Mouse (Mus musculus): ENCODE results near the gene Wdr63.

Wdr63 gene

DNA sequence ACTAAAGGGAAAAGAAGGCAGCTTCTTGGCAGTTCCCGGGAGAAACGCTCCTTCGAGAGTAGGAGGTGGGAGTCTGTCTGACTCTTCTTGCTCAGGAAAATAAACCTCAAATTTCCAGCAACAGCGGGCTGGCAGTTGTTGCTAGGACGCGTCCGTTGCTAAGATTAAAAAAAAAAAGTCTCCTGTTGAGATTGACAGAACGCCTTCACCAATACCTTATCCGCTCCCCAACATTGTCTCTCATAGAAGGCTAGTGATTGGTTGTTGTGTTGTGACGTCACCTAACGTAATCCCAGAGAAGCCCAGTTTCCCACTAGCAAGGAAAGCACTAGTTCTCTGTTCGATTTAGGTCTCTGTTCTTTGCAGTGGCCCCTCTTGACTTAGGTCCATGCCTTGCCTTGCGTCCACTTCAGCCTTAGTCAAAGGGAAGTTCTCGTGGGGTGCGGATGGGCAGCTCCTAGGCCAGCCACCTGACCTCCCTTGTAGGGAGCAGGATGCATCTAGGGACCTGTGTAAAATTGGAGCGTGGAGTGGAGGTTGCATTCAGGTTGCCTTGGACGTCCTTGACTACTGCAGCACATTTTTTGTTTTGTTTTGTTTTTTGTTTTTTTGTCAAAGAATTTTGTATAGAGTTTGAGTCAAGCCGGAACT, at the start of gene Wdr63:
TSS of gene Wdr63 (minus strand) at position 210 of the 651 bp plus-strand sequence.
- in situ Hi-C loops (cut with MboI; ENCODE audit: low sequenced_read_pairs) = no loop called here

DNA sequence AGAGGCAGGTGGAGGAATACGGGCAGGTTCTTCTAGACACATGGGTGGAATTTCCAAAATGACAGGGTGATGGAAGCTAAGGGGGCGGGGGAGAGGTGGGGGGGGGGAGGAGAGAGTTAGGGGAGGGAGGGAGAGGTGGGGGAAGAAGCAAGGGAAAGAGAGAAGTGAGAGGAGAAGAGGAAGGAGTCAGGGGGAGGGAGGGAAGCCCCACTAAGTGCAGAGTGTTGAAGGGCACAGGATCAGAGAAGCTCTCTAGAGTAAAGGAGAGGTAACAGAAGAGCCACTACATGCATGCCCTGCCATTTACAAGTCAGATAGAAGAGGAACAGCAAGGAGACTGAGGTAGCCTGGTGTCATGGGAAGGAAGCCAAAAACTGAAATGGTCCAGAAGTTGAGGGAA, 48.9 kb upstream of the Wdr63 start:
- in situ Hi-C loops (cut with MboI; ENCODE audit: low sequenced_read_pairs) = no loop called here

- in situ Hi-C loops (cut with MboI; ENCODE audit: low sequenced_read_pairs) = no loop called here
Measured at GRCm38 (mm10) chr3:146155628-146156576, 48.0 kb upstream of the Wdr63 start.

GRCm38 (mm10) chr3:146153862-146154611, 46.1 kb upstream of the Wdr63 start:
- in situ Hi-C loops (cut with MboI; ENCODE audit: low sequenced_read_pairs) = no loop called here

GRCm38 (mm10) chr3:146152913-146153312, 45.0 kb upstream of the Wdr63 start:
- in situ Hi-C loops (cut with MboI; ENCODE audit: low sequenced_read_pairs) = no loop called here

- in situ Hi-C loops (cut with MboI; ENCODE audit: low sequenced_read_pairs) = no loop called here
Measured at GRCm38 (mm10) chr3:146152348-146152747, 44.4 kb upstream of the Wdr63 start.

DNA sequence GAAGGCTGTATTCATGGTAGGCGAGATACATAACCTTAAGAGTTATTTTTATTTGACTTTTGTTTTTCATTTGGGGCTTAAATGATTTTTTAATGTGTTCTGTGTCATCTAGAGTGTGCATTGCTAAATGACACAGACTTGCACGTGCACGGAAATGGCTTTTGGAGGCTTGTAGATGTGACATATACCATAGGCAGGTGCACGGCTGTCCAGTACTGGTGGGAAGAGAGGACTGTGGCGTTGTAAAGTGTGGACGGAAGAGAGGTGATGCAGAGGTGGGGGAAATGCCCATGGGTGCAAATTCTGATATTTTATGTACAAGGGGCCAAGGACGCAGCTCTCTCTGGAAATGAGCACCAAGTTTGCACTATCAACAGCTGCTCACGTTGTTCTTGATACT, 43.8 kb upstream of the Wdr63 start:
- in situ Hi-C loops (cut with MboI; ENCODE audit: low sequenced_read_pairs) = no loop called here

- in situ Hi-C loops (cut with MboI; ENCODE audit: low sequenced_read_pairs) = no loop called here
Measured at GRCm38 (mm10) chr3:146151328-146151727, 43.4 kb upstream of the Wdr63 start.

DNA sequence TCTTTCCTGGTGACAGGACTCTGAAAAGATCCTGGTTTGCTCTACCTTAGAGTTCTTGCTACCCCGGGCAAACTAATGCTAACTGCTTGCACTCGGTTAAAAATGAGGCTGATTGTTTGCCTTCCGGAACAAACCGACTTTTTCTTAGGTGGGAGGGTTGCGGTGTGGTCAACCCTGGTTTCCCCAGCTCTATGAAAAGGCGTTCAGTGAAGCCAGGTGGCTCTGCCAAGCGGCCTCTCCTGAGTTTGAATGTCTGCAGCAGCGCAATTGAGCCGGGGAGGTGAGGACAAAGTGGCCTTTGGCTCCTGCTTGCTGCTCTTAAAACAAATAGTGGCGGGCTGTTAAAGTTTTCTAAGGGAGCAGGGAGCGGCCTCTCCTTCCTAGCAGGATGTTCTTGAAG, 42.6 kb upstream of the Wdr63 start:
- in situ Hi-C loops (cut with MboI; ENCODE audit: low sequenced_read_pairs) = no loop called here

DNA sequence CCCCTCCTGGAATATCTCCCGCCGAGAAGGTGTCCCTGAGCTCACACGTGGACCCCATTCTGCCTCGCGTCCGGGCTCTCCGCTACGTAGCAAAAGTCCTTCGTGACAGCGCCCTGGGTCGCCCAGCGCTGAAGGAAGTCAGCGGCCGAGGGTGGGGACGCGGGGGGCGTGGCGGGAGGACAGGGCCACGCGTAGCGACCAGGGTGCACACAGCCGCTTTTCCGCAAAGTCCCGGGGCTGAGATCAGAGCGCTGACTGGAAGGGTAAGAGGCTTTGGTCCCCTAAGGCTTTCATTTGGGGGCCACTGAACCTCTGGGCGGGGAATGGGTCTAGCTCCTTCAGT, 42.1 kb upstream of the Wdr63 start:
- in situ Hi-C loops (cut with MboI; ENCODE audit: low sequenced_read_pairs) = no loop called here

GRCm38 (mm10) chr3:146149156-146150057, 41.5 kb upstream of the Wdr63 start, which contains the start of gene Mcoln2:
Gene Mcoln2, plus strand, starts transcription at chr3:146149833.
- in situ Hi-C loops (cut with MboI; ENCODE audit: low sequenced_read_pairs) = no loop called here

GRCm38 (mm10) chr3:146146131-146146530, 38.2 kb upstream of the Wdr63 start:
- in situ Hi-C loops (cut with MboI; ENCODE audit: low sequenced_read_pairs) = no loop called here

- in situ Hi-C loops (cut with MboI; ENCODE audit: low sequenced_read_pairs) = no loop called here
Measured at GRCm38 (mm10) chr3:146145501-146145900, 37.6 kb upstream of the Wdr63 start.

- in situ Hi-C loops (cut with MboI; ENCODE audit: low sequenced_read_pairs) = no loop called here
Measured at GRCm38 (mm10) chr3:146142523-146142922, 34.6 kb upstream of the Wdr63 start.

DNA sequence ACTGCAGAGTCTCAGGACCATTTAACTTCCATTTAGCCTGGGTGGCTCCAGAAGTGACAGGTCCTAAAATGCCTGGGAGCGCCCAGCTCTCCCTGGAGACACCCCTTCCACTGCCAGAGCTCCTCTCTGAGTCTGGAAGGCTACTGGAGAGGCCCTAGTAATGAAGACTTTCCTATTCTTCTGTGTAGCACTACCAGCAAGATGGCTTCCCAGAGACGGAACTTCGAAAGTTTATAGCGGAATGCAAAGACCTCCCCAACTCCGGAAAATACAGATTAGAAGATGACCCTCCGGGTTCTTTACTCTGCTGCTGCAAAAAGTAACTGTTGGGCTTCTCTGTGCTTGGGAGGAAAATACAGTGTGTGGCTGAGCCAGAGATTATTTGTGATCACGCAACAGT, 32.3 kb upstream of the Wdr63 start:
- in situ Hi-C loops (cut with MboI; ENCODE audit: low sequenced_read_pairs) = no loop called here

- in situ Hi-C loops (cut with MboI; ENCODE audit: low sequenced_read_pairs) = no loop called here
Measured at GRCm38 (mm10) chr3:146136422-146136821, 28.5 kb upstream of the Wdr63 start.

- in situ Hi-C loops (cut with MboI; ENCODE audit: low sequenced_read_pairs) = no loop called here
Measured at GRCm38 (mm10) chr3:146135417-146135816, 27.5 kb upstream of the Wdr63 start.

DNA sequence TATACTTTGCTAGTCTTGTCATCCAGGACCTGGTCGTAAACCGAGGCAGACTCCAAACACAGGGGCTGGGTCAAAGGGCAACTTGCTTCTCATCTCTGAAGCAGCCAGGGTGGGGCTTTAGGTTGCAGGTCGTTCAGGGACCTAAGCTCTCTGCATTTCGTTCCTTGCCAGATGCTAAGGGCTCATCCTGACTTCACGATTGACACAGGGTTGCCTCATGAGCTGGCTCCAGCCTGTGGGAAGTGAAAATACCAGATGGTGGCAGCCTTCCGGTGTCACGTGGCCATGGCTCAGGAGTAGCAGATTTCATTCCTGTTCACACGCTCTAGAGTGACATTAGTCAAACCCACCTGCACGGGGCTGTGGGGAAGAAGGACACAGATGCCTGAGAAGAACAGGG, 26.9 kb upstream of the Wdr63 start:
- in situ Hi-C loops (cut with MboI; ENCODE audit: low sequenced_read_pairs) = no loop called here

DNA sequence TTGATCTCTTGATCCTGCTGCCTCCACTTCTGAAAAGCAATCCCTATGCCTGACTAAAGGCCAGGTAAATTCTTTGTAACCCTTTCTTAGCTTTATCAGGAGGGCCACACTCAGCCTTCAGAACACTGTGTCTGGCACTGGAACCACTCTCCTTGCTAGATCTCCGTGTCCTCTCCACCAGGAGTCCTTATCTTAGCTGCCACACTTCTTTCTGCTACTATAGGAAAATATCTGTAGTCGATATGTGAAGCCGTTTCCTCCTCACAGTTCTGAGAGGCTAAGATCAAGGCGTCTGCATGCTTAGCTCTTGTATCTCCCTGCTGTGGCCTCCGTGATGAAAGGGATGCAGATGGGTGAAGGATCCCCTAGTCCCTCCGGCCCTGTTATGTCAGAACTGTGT, 19.3 kb upstream of the Wdr63 start:
- in situ Hi-C loops (cut with MboI; ENCODE audit: low sequenced_read_pairs) = no loop called here

GRCm38 (mm10) chr3:146123464-146123825, 15.5 kb upstream of the Wdr63 start:
- in situ Hi-C loops (cut with MboI; ENCODE audit: low sequenced_read_pairs) = no loop called here
